Mouse (Mus musculus) liver, postnatal 0 days (tissue): ENCODE measurements around the gene Olfr750. TPM values are rescaled to one million over a fixed set of nuclear protein-coding genes. Genes with fewer than 3 reads are reported as not detected.

Experiments
- ATAC-seq: fragments of 200-750 bp; cut with Nextera tagmentation; 2 replicates; pipeline ENCODE4 v1.8.0; 2017; ENCODE audit warnings: mild to moderate bottlenecking, moderate library complexity
- DNase-seq: peaks from one replicate; pipeline ENCODE4 v3.0.0-alpha.2; 2016
- H3K27ac ChIP-seq: fragments of 300-500 bp; sonication (generic); 2 replicates; pipeline ENCODE4 v1.5.1; 2014; ENCODE audit warnings: antibody characterized with exemption, moderate library complexity, mild to moderate bottlenecking, low read depth
- H3K27me3 ChIP-seq: fragments of 300-500 bp; sonication (generic); 2 replicates; pipeline ENCODE4 v1.6.1; 2014; ENCODE audit warnings: low read length, control low read depth, mixed read lengths; ENCODE audit not compliant: insufficient read depth
- H3K36me3 ChIP-seq: fragments of 300-500 bp; sonication (generic); replicated peaks from 2 replicates; pipeline ENCODE4 v1.6.1; 2014; ENCODE audit warnings: mild to moderate bottlenecking, control low read depth, low read length, moderate library complexity, mixed read lengths; ENCODE audit not compliant: insufficient read depth
- H3K4me1 ChIP-seq: fragments of 300-500 bp; sonication (generic); 2 replicates; pipeline ENCODE4 v1.6.1; 2014; ENCODE audit warnings: antibody characterized with exemption, mild to moderate bottlenecking, control low read depth; ENCODE audit not compliant: insufficient read depth
- H3K4me2 ChIP-seq: fragments of 300-500 bp; sonication (generic); 2 replicates; pipeline ENCODE4 v1.6.1; 2014; ENCODE audit warnings: low read depth, mild to moderate bottlenecking, low read length, moderate library complexity, mixed read lengths
- H3K4me3 ChIP-seq: fragments of 300-500 bp; sonication (generic); 2 replicates; pipeline ENCODE4 v1.5.1; 2014; ENCODE audit warnings: low read depth, low read length
- H3K9ac ChIP-seq: fragments of 300-500 bp; sonication (generic); replicated peaks from 2 replicates; pipeline ENCODE4 v1.6.1; 2014; ENCODE audit warnings: mild to moderate bottlenecking, moderate library complexity
- H3K9me3 ChIP-seq: fragments of 300-500 bp; sonication (generic); 2 replicates; pipeline ENCODE4 v1.6.1; 2016; ENCODE audit warnings: mild to moderate bottlenecking, control low read depth, low read length, mixed read lengths
- CTCF ChIP-seq: sonication (generic); IDR thresholded peaks from 2 replicates; pipeline ENCODE4 v1.5.1; 2016; ENCODE audit warnings: antibody characterized with exemption, low read depth
- EP300 ChIP-seq: IDR thresholded peaks from 2 replicates; pipeline ENCODE4 v1.6.1; 2016; ENCODE audit warnings: antibody characterized with exemption, low read depth, mild to moderate bottlenecking
- WGBS: fragments of 180-500 bp; shearing (Covaris S2); extraction: QIAGEN DNeasy Blood & Tissue Kit; methylation state at CpG from one replicate; pipeline ENCODE4 v1.1.7; 2014; ENCODE audit not compliant: insufficient replicate concordance; 5-methylcytosine and 5-hydroxymethylcytosine counted together
- polyA plus RNA-seq: library from polyadenylated mRNA; unstranded; fragments of >200 nt; fragmentation: Nextera tagmentation; extraction: Ambion mirVana; gene quantifications from 2 replicates; pipeline ENCODE4 v1.2.1, GENCODE M21; 2015

Olfr750 gene
- polyA plus RNA-seq, 1 experiment from 2014 or later = not detected

DNA sequence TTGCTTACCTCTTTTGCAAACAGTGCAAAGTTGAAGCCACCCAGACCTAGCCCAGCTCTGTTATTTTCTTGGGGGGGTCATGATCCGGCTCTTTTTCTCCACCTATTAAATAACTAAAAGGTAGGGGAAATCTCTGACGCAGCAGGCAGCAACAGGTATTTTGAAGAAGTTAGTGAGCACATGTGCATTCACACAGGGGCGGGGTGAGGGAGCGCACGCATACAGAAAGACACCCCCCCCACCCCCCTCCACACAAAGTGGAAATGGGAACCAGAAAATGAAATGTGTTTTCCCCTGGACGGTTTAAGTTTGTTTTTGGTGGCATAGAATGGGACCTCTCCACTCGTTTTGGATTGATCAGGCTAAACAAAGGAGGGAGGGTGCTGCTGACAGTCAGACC lies 9.6 kb upstream of the Olfr750 start:
- TF ChIP-seq CTCF (no peak), EP300 (no peak)
- Histone ChIP-seq H3K4me2 (peak overlapping the region; percentile 86), H3K27me3 (peaks cover 6% of the 10 kb centered on the region; the same call in 1 of the 2 replicates), H3K27ac (peak overlapping the region; percentile 41), H3K9me3 (no peaks in the 10 kb centered on the region), H3K9ac (peak overlapping the region; percentile 44; the same call in 1 of the 2 replicates), H3K4me3 (peak overlapping the region; percentile 50), H3K4me1 (peaks cover 15% of the 10 kb centered on the region), H3K36me3 (no peaks in the 10 kb centered on the region)
- WGBS = 10% methylated on average over 7 of the region's 7 CpGs
- DNase-seq (no peak), ATAC-seq (no peak)

DNA sequence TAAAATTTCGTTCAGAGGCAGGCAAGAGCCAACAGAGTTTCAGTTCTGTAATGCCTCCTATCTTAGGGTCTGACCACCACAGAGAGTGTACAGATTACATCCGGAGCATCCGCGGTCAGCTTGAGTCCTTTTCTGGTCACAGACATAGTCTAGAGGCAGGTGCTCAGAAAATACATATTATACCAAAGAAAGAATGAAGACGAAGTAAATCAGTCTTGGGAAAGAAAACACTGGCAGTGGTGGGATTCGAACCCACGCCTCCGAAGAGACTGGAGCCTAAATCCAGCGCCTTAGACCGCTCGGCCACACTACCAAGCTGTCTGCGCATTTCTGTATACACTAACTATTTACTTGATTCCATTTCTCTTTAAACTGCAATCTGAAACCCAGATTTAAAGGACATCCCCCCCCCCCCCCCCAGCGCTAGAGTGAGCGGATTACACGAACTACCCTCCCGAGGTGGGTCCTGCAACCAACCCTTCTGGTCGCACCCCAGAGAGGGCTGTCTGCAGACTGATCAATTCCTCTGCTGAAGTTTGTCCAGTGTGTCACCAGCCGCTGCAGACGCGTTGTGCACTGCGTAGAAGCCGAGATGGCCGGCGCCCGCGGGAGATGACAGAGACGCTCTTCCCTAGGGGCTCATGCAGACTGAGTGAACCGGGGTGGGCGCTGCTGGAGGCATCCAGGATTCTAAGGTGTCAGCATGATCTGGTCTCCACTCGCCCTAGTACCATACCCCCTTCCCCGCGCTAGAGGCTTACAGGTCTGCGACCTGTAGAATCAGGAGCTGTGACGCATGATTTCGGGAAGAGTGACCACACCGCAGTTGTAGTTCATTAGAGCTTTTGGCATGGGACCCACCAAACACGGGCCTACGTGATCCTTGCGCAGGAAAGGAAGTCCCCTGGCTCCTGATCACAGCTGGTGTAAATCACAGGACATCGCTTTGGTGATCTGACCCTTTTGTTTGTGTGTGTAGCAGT lies 8.7 kb upstream of the Olfr750 start:
- H3K36me3 ChIP-seq = no peaks in the 10 kb centered on the region
- no peaks in the 10 kb centered on the region for H3K9me3 ChIP-seq
- 2% methylated on average over 40 of the region's 40 CpGs for WGBS
- ATAC-seq (peak; percentile 74), DNase-seq (peak; percentile 62)
- TF ChIP-seq EP300 (no peak), CTCF (no peak)
- H3K9ac ChIP-seq = peak overlapping the region; percentile 44
- peak overlapping the region; percentile 50 for H3K4me3 ChIP-seq
- H3K4me2 ChIP-seq = peak overlapping the region; percentile 86
- H3K27me3 ChIP-seq = peaks cover 6% of the 10 kb centered on the region; the same call in 1 of the 2 replicates
- H3K4me1 ChIP-seq = peaks cover 15% of the 10 kb centered on the region
- H3K27ac ChIP-seq = peak overlapping the region; percentile 41

DNA sequence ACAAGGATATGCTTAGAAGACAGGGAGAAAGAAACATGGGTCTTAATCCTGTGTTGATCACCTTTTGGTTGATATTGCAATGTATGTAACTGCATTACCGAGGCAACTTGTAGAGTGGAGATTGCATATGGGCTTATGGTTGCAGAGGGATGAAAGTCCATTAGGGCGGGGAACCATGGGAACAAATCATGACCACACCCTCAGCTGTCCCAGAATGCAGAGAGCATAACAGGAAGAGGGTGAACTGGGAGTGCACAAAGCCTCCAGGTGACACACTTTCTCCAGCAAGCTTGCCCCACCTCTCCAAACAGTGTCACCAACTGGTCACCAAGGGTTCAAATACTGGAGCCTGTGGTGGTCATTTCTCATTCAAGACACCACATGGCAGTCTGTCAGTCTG lies 6.8 kb upstream of the Olfr750 start:
- peak; percentile 63 for ATAC-seq
- H3K9ac ChIP-seq = no peak overlapping the region
- no peaks in the 10 kb centered on the region for H3K9me3 ChIP-seq
- no peak overlapping the region for H3K27ac ChIP-seq
- peaks cover 15% of the 10 kb centered on the region for H3K4me1 ChIP-seq
- no peak for TF ChIP-seq EP300
- TF ChIP-seq CTCF = no peak
- no peaks in the 10 kb centered on the region for H3K36me3 ChIP-seq
- H3K4me2 ChIP-seq = no peak overlapping the region
- no peak overlapping the region for H3K4me3 ChIP-seq
- H3K27me3 ChIP-seq = peaks cover 6% of the 10 kb centered on the region; the same call in 1 of the 2 replicates
- WGBS = 69% methylated on average over 2 of the region's 2 CpGs
- DNase-seq = no peak

DNA sequence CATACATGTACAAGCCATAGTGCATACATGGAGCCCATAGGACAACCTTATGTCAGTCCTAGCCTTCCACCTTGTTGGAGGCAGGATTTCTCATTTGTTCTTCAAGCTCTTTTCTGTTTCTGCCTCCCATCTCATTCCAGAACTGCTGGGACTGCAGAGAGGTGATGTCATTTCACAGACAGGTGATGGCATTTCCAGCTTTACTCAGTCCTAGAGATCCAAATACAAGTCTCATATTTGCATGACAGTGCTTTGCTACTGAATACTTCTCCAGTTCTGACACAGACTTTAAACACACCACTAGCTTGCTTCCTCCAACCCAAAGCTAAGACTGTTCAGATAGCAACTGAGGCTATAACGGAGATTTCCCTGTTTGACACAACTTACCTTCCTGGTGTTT lies 4.9 kb upstream of the Olfr750 start:
- 76% methylated on average over 1 of the region's 1 CpGs for WGBS
- Histone ChIP-seq H3K27me3 (peaks cover 6% of the 10 kb centered on the region; the same call in 1 of the 2 replicates), H3K27ac (no peak overlapping the region), H3K4me2 (no peak overlapping the region), H3K9me3 (no peaks in the 10 kb centered on the region), H3K4me3 (no peak overlapping the region), H3K36me3 (no peaks in the 10 kb centered on the region), H3K4me1 (peaks cover 5% of the 10 kb centered on the region), H3K9ac (no peak overlapping the region)
- DNase-seq (no peak), ATAC-seq (no peak)
- TF ChIP-seq EP300 = no peak
- TF ChIP-seq CTCF = no peak

DNA sequence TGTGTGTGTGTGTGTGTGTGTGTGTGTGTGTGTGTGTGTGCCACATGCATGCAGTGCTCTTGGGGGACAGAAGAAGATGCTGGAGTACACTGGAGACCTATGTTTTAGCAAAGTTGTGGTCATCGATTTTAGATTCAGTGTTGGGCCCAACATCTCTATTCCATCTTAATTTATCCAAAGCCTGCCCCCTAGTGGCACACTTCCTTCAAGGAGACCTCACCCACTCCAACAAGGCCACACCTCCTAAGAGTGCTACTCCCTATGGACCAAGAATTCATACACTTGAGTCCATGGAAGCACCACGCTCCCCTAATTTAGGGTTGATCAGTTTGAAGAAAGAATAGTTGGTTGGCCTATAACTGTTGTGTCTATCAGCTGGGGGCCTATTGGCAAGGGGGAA lies 4.6 kb downstream of the Olfr750 start:
- no peak overlapping the region for H3K4me2 ChIP-seq
- TF ChIP-seq EP300 (no peak), CTCF (peak; percentile 58)
- H3K4me3 ChIP-seq = no peak overlapping the region
- no peaks in the 10 kb centered on the region for H3K36me3 ChIP-seq
- no peak for ATAC-seq
- no peaks in the 10 kb centered on the region for H3K9me3 ChIP-seq
- peaks cover 6% of the 10 kb centered on the region for H3K4me1 ChIP-seq
- no peak overlapping the region for H3K9ac ChIP-seq
- no peaks in the 10 kb centered on the region for H3K27me3 ChIP-seq
- 77% methylated on average over 2 of the region's 2 CpGs for WGBS
- DNase-seq = peak; percentile 63
- H3K27ac ChIP-seq = no peak overlapping the region

DNA sequence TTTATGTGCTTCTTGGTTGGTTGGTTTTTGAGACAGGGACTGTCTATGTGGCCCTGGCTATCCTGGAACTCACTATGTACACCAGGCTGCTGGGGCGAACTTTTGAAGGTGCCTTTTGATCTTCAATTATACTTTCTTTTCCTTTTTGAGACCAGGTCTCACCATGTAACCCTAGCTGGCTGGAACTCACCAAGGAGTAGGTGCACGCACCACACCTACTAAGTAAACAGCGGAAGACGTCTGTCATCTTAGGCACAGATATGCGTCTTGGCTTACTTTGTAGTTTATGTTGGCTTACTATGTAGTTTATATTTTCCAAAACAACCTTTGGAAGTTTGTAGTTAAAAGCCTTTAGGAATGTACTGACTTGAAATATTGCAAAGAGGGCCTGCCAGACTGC lies 5.3 kb downstream of the Olfr750 start:
- ATAC-seq = no peak
- no peaks in the 10 kb centered on the region for H3K9me3 ChIP-seq
- no peak overlapping the region for H3K4me2 ChIP-seq
- no peaks in the 10 kb centered on the region for H3K36me3 ChIP-seq
- WGBS = 86% methylated on average over 5 of the region's 5 CpGs
- H3K9ac ChIP-seq = no peak overlapping the region
- TF ChIP-seq CTCF (no peak), EP300 (no peak)
- peaks cover 6% of the 10 kb centered on the region for H3K4me1 ChIP-seq
- no peak overlapping the region for H3K4me3 ChIP-seq
- H3K27me3 ChIP-seq = no peaks in the 10 kb centered on the region
- DNase-seq = no peak
- no peak overlapping the region for H3K27ac ChIP-seq
